Mouse (Mus musculus) kidney, embryonic 14.5 days (tissue): Measurements from ENCODE around the gene Cdh8. TPM values are rescaled to one million over a fixed set of nuclear protein-coding genes. Genes with fewer than 3 reads are reported as not detected.
"Not testable (repeated sequence)": the region's sequence is repeated elsewhere in the genome, so short reads cannot be mapped to it uniquely, and the experiment has no call there.

Source experiments
- ATAC-seq: fragments of 200-750 bp; cut with Nextera tagmentation; 2 replicates; pipeline ENCODE4 v1.8.0; 2017; ENCODE audit warnings: moderate number of reproducible peaks, mild to moderate bottlenecking, moderate TSS enrichment, moderate library complexity; ENCODE audit not compliant: low FRiP score, low TSS enrichment
- H3K27ac ChIP-seq: fragments of 300-500 bp; sonication (generic); 2 replicates; pipeline ENCODE4 v1.5.1; 2014; ENCODE audit warnings: low read depth, mild to moderate bottlenecking, low read length, moderate library complexity, mixed read lengths
- H3K27me3 ChIP-seq: fragments of 300-500 bp; sonication (generic); 2 replicates; pipeline ENCODE4 v1.6.1; 2014; ENCODE audit warnings: mild to moderate bottlenecking, low read length; ENCODE audit not compliant: control insufficient read depth, insufficient read depth
- H3K36me3 ChIP-seq: fragments of 300-500 bp; sonication (generic); 2 replicates; pipeline ENCODE4 v1.6.1; 2014; ENCODE audit warnings: low read length, mixed read lengths; ENCODE audit not compliant: control insufficient read depth, insufficient read depth
- H3K4me1 ChIP-seq: fragments of 300-500 bp; sonication (generic); 2 replicates; pipeline ENCODE4 v1.6.1; 2014; ENCODE audit warnings: low read length, mixed read lengths; ENCODE audit not compliant: control insufficient read depth, insufficient read depth
- H3K4me2 ChIP-seq: fragments of 300-500 bp; sonication (generic); replicated peaks from 2 replicates; pipeline ENCODE4 v1.6.1; 2014; ENCODE audit warnings: low read depth, mild to moderate bottlenecking, low read length
- H3K4me3 ChIP-seq: fragments of 300-500 bp; sonication (generic); 2 replicates; pipeline ENCODE4 v1.5.1; 2014; ENCODE audit warnings: mild to moderate bottlenecking, low read length
- H3K9ac ChIP-seq: fragments of 300-500 bp; sonication (generic); 2 replicates; pipeline ENCODE4 v1.6.1; 2014; ENCODE audit warnings: low read depth, mild to moderate bottlenecking, low read length, moderate library complexity
- H3K9me3 ChIP-seq: fragments of 300-500 bp; sonication (generic); 2 replicates; pipeline ENCODE4 v1.6.1; 2016; ENCODE audit warnings: low read length; ENCODE audit not compliant: control insufficient read depth
- WGBS: fragments of 180-500 bp; shearing (Covaris S2); extraction: QIAGEN DNeasy Blood & Tissue Kit; methylation state at CpG from one replicate; pipeline ENCODE4 v1.1.7; 2014; 5-methylcytosine and 5-hydroxymethylcytosine counted together
- polyA plus RNA-seq: library from polyadenylated mRNA; unstranded; fragments of >200 nt; fragmentation: Nextera tagmentation; extraction: Ambion mirVana; gene quantifications from 2 replicates; pipeline ENCODE4 v1.2.1, GENCODE M21; 2014

Cdh8 gene
- polyA plus RNA-seq, 1 experiment from 2014 or later: 0.42 TPM

- H3K27me3 ChIP-seq: no peaks in the 10 kb centered on the region
- no peak for ATAC-seq
- H3K36me3 ChIP-seq: no peaks in the 10 kb centered on the region
- H3K9me3 ChIP-seq: no peaks in the 10 kb centered on the region
- no peak overlapping the region for H3K4me2 ChIP-seq
- H3K27ac ChIP-seq: no peak overlapping the region
- H3K4me3 ChIP-seq: no peak overlapping the region
- WGBS: 84% methylated on average over 7 of the region's 7 CpGs
- no peaks in the 10 kb centered on the region for H3K4me1 ChIP-seq
- H3K9ac ChIP-seq: no peak overlapping the region
These were observed 211.1 kb downstream of the Cdh8 start for GRCm38 (mm10) chr8:99205194-99205593.

- H3K9me3 ChIP-seq: no peaks in the 10 kb centered on the region
- no peak for ATAC-seq
- WGBS: 87% methylated on average over 2 of the region's 2 CpGs
These were observed 225.6 kb downstream of the Cdh8 start for GRCm38 (mm10) chr8:99190643-99191042.

GRCm38 (mm10) chr8:99186879-99187278, 229.4 kb downstream of the Cdh8 start:
- Histone ChIP-seq H3K36me3 (no peaks in the 10 kb centered on the region), H3K27ac (no peak overlapping the region), H3K9ac (no peak overlapping the region), H3K9me3 (no peaks in the 10 kb centered on the region), H3K4me3 (no peak overlapping the region), H3K4me1 (no peaks in the 10 kb centered on the region), H3K27me3 (no peaks in the 10 kb centered on the region), H3K4me2 (no peak overlapping the region)
- 94% methylated on average over 5 of the region's 5 CpGs for WGBS
- no peak for ATAC-seq

More at GRCm38 (mm10) chr8:99190643-99191042, 225.6 kb downstream of the Cdh8 start:
- no peak overlapping the region for H3K4me2 ChIP-seq
- no peak overlapping the region for H3K9ac ChIP-seq
- no peak overlapping the region for H3K27ac ChIP-seq
- no peak overlapping the region for H3K4me3 ChIP-seq
- no peaks in the 10 kb centered on the region for H3K36me3 ChIP-seq
- no peaks in the 10 kb centered on the region for H3K27me3 ChIP-seq
- no peaks in the 10 kb centered on the region for H3K4me1 ChIP-seq

- no peaks in the 10 kb centered on the region for H3K9me3 ChIP-seq
- no peaks in the 10 kb centered on the region for H3K36me3 ChIP-seq
- no peak overlapping the region for H3K4me3 ChIP-seq
- H3K4me2 ChIP-seq: no peak overlapping the region
- ATAC-seq: no peak
- no peaks in the 10 kb centered on the region for H3K27me3 ChIP-seq
- H3K4me1 ChIP-seq: no peaks in the 10 kb centered on the region
- no peak overlapping the region for H3K9ac ChIP-seq
- no peak overlapping the region for H3K27ac ChIP-seq
These were observed 232.1 kb downstream of the Cdh8 start for GRCm38 (mm10) chr8:99184186-99184585.

- Histone ChIP-seq H3K4me2 (no peak overlapping the region), H3K9ac (no peak overlapping the region), H3K27ac (no peak overlapping the region), H3K9me3 (no peaks in the 10 kb centered on the region), H3K36me3 (no peaks in the 10 kb centered on the region), H3K4me3 (no peak overlapping the region), H3K4me1 (no peaks in the 10 kb centered on the region), H3K27me3 (no peaks in the 10 kb centered on the region)
- ATAC-seq: no peak
- WGBS: 86% methylated on average over 3 of the region's 3 CpGs
These were observed 249.3 kb downstream of the Cdh8 start for GRCm38 (mm10) chr8:99166966-99167365.

GRCm38 (mm10) chr8:99161633-99162032, 254.6 kb downstream of the Cdh8 start:
- Histone ChIP-seq H3K9me3 (no peaks in the 10 kb centered on the region), H3K27me3 (no peaks in the 10 kb centered on the region), H3K4me2 (no peak overlapping the region), H3K4me3 (no peak overlapping the region), H3K4me1 (no peaks in the 10 kb centered on the region), H3K36me3 (no peaks in the 10 kb centered on the region), H3K9ac (no peak overlapping the region), H3K27ac (no peak overlapping the region)
- ATAC-seq: no peak
- 62% methylated on average over 4 of the region's 4 CpGs for WGBS

GRCm38 (mm10) chr8:99145436-99145835, 270.8 kb downstream of the Cdh8 start:
- H3K4me1 ChIP-seq: no peaks in the 10 kb centered on the region
- H3K9me3 ChIP-seq: no peaks in the 10 kb centered on the region
- H3K4me2 ChIP-seq: no peak overlapping the region
- no peak overlapping the region for H3K9ac ChIP-seq
- 92% methylated on average over 6 of the region's 6 CpGs for WGBS
- H3K36me3 ChIP-seq: no peaks in the 10 kb centered on the region
- no peak overlapping the region for H3K4me3 ChIP-seq
- no peaks in the 10 kb centered on the region for H3K27me3 ChIP-seq
- no peak overlapping the region for H3K27ac ChIP-seq
- ATAC-seq: no peak

- not testable (repeated sequence) for H3K4me3 ChIP-seq, H3K9ac ChIP-seq, H3K27ac ChIP-seq, H3K9me3 ChIP-seq, H3K4me2 ChIP-seq, H3K36me3 ChIP-seq, H3K27me3 ChIP-seq, ATAC-seq, H3K4me1 ChIP-seq
- 76% methylated on average over 1 of the region's 1 CpGs for WGBS
These were observed 271.5 kb downstream of the Cdh8 start for GRCm38 (mm10) chr8:99144761-99145160.

- Histone ChIP-seq H3K27me3 (no peaks in the 10 kb centered on the region), H3K36me3 (no peaks in the 10 kb centered on the region), H3K4me2 (no peak overlapping the region), H3K4me1 (no peaks in the 10 kb centered on the region), H3K4me3 (no peak overlapping the region), H3K9me3 (no peaks in the 10 kb centered on the region), H3K9ac (no peak overlapping the region), H3K27ac (no peak overlapping the region)
- WGBS: 59% methylated on average over 2 of the region's 2 CpGs
- no peak for ATAC-seq
These were observed 317.8 kb downstream of the Cdh8 start for GRCm38 (mm10) chr8:99098453-99098852.

GRCm38 (mm10) chr8:99051344-99051743, 364.9 kb downstream of the Cdh8 start:
- H3K4me3 ChIP-seq: no peak overlapping the region
- H3K4me2 ChIP-seq: no peak overlapping the region
- no peak overlapping the region for H3K27ac ChIP-seq
- H3K36me3 ChIP-seq: no peaks in the 10 kb centered on the region
- no peak for ATAC-seq
- no peaks in the 10 kb centered on the region for H3K27me3 ChIP-seq
- no peaks in the 10 kb centered on the region for H3K9me3 ChIP-seq
- no peak overlapping the region for H3K9ac ChIP-seq
- H3K4me1 ChIP-seq: no peaks in the 10 kb centered on the region
